Mouse (Mus musculus) gastrocnemius, adult 2 months (tissue): ENCODE data around the gene Arhgef19. TPM values are rescaled to one million over a fixed set of nuclear protein-coding genes. Genes with fewer than 3 reads are reported as not detected.

Source experiments
- DNase-seq: peaks from one replicate; pipeline ENCODE4 v3.0.0; 2022
- H3K27ac ChIP-seq: fragments of 200-600 bp; 2 replicates; pipeline ENCODE4 v1.8.1; 2022; ENCODE audit warnings: mild to moderate bottlenecking
- H3K4me3 ChIP-seq: fragments of 200-600 bp; 2 replicates; pipeline ENCODE4 v1.8.1; 2022; ENCODE audit warnings: mild to moderate bottlenecking, moderate library complexity
- CTCF ChIP-seq: fragments of 200-600 bp; IDR thresholded peaks from 2 replicates; pipeline ENCODE4 v1.8.1; 2022; ENCODE audit warnings: antibody characterized with exemption, mild to moderate bottlenecking, moderate library complexity
- intact Hi-C: fragments of 180-260 bp; cut with DNase I; formaldehyde crosslinking; loops from one replicate; pipeline ENCODE4 v1.15.1; 2025
- total RNA-seq, 2 experiments: library from RNA; stranded (reverse); gene quantifications; 2 replicates each; pipeline ENCODE4 v1.2.3; 2021

The Arhgef19 gene
- total RNA-seq, 2 experiments from 2014 or later = 0.31 to 0.33 TPM

GRCm38 (mm10) chr4:141257440-141257839, 18.1 kb downstream of the Arhgef19 start:
- TF ChIP-seq CTCF = peak; percentile 57
- intact Hi-C loops = no loop called here

GRCm38 (mm10) chr4:141259413-141259812, 20.1 kb downstream of the Arhgef19 start:
- Histone ChIP-seq H3K4me3 (no peak overlapping the region), H3K27ac (no peak overlapping the region)
- DNase-seq = no peak
- intact Hi-C loops = no loop called here
- no peak for TF ChIP-seq CTCF

More at GRCm38 (mm10) chr4:141257440-141257839, 18.1 kb downstream of the Arhgef19 start:
- DNase-seq = no peak
- H3K27ac ChIP-seq = no peak overlapping the region
- no peak overlapping the region for H3K4me3 ChIP-seq

- DNase-seq = no peak
- Histone ChIP-seq H3K4me3 (peak overlapping the region; percentile 53), H3K27ac (no peak overlapping the region)
- intact Hi-C loops = no loop called here
- TF ChIP-seq CTCF = no peak
These were observed 20.9 kb downstream of the Arhgef19 start for GRCm38 (mm10) chr4:141260007-141260723.

GRCm38 (mm10) chr4:141262906-141263637, 23.8 kb downstream of the Arhgef19 start:
- intact Hi-C loops = no loop called here
- no peak for TF ChIP-seq CTCF
- H3K27ac ChIP-seq = no peak overlapping the region
- H3K4me3 ChIP-seq = no peak overlapping the region
- DNase-seq = no peak

- DNase-seq = no peak
- no peak overlapping the region for H3K4me3 ChIP-seq
- intact Hi-C loops = loop anchor here (5.0 kb wide), 1 partner anchor 124 kb away; no protein-coding TSS in a partner anchor
- peak; percentile 9; the same call in 1 of the 2 replicates for TF ChIP-seq CTCF
- no peak overlapping the region for H3K27ac ChIP-seq
These were observed 26.8 kb downstream of the Arhgef19 start for GRCm38 (mm10) chr4:141265979-141266637.

GRCm38 (mm10) chr4:141267250-141267649, 28.0 kb downstream of the Arhgef19 start:
- TF ChIP-seq CTCF = no peak
- H3K4me3 ChIP-seq = no peak overlapping the region
- no peak for DNase-seq
- intact Hi-C loops = loop anchor here (5.0 kb wide), 1 partner anchor 125 kb away; no protein-coding TSS in a partner anchor
- H3K27ac ChIP-seq = no peak overlapping the region

- peak; percentile 90 for TF ChIP-seq CTCF
- intact Hi-C loops = loop anchor here (5.0 kb wide), 1 partner anchor 126 kb away; no protein-coding TSS in a partner anchor
- DNase-seq = peak; percentile 56
These were observed 28.5 kb downstream of the Arhgef19 start for GRCm38 (mm10) chr4:141267837-141268236.

GRCm38 (mm10) chr4:141268350-141268749, 29.1 kb downstream of the Arhgef19 start:
- Histone ChIP-seq H3K4me3 (no peak overlapping the region), H3K27ac (no peak overlapping the region)
- DNase-seq = no peak
- intact Hi-C loops = loop anchor here (5.0 kb wide), 1 partner anchor 126 kb away; no protein-coding TSS in a partner anchor
- TF ChIP-seq CTCF = no peak

More at GRCm38 (mm10) chr4:141267837-141268236, 28.5 kb downstream of the Arhgef19 start:
- Histone ChIP-seq H3K27ac (no peak overlapping the region), H3K4me3 (no peak overlapping the region)

GRCm38 (mm10) chr4:141269080-141269479, 29.8 kb downstream of the Arhgef19 start:
- intact Hi-C loops = loop anchor here (5.0 kb wide), 1 partner anchor 127 kb away; no protein-coding TSS in a partner anchor
- Histone ChIP-seq H3K27ac (no peak overlapping the region), H3K4me3 (no peak overlapping the region)
- DNase-seq = no peak
- no peak for TF ChIP-seq CTCF

GRCm38 (mm10) chr4:141270201-141270940, 31.1 kb downstream of the Arhgef19 start:
- TF ChIP-seq CTCF = no peak
- DNase-seq = no peak

GRCm38 (mm10) chr4:141271228-141271627, 31.9 kb downstream of the Arhgef19 start:
- intact Hi-C loops = no loop called here
- H3K27ac ChIP-seq = no peak overlapping the region
- TF ChIP-seq CTCF = no peak
- no peak for DNase-seq
- H3K4me3 ChIP-seq = no peak overlapping the region

More at GRCm38 (mm10) chr4:141270201-141270940, 31.1 kb downstream of the Arhgef19 start:
- Histone ChIP-seq H3K27ac (no peak overlapping the region), H3K4me3 (no peak overlapping the region)
- intact Hi-C loops = no loop called here

- intact Hi-C loops = no loop called here
- no peak for DNase-seq
- H3K27ac ChIP-seq = no peak overlapping the region
- TF ChIP-seq CTCF = no peak
- H3K4me3 ChIP-seq = no peak overlapping the region
These were observed 32.4 kb downstream of the Arhgef19 start for GRCm38 (mm10) chr4:141271721-141272120.
